Mouse (Mus musculus) embryonic fibroblast, embryonic 13.5 days (primary cell): ENCODE data around the gene Tomm22. TPM values are rescaled to one million over a fixed set of nuclear protein-coding genes. Genes with fewer than 3 reads are reported as not detected.
"Not testable (repeated sequence)": the region's sequence is repeated elsewhere in the genome, so short reads cannot be mapped to it uniquely, and the experiment has no call there.

ENCODE experiments used
- H3K27ac ChIP-seq: 2 replicates; pipeline ENCODE4 v1.5.1; 2012; ENCODE audit warnings: low read length, control low read depth, inconsistent platforms; ENCODE audit not compliant: insufficient read depth
- H3K4me1 ChIP-seq: 2 replicates; pipeline ENCODE4 v1.6.1; 2011; ENCODE audit warnings: low read length; ENCODE audit not compliant: control insufficient read depth, insufficient read depth
- H3K4me3 ChIP-seq: 2 replicates; pipeline ENCODE4 v1.5.1; 2011; ENCODE audit warnings: mild to moderate bottlenecking, control low read depth, low read length; ENCODE audit not compliant: insufficient read depth
- CTCF ChIP-seq: IDR thresholded peaks from 2 replicates; pipeline ENCODE4 v1.5.1; 2011; ENCODE audit warnings: mild to moderate bottlenecking, control low read depth, low read length, moderate library complexity, borderline replicate concordance; ENCODE audit not compliant: insufficient read depth
- POLR2A ChIP-seq: IDR thresholded peaks from 2 replicates; pipeline ENCODE4 v1.6.1; 2011; ENCODE audit warnings: low read depth, mild to moderate bottlenecking, control low read depth, low read length, moderate library complexity
- polyA plus RNA-seq: library from polyadenylated mRNA; stranded (reverse); fragments of >200 nt; gene quantifications from 2 replicates; pipeline ENCODE4 v1.2.4, GENCODE M21; 2011; ENCODE audit warnings: low read depth; ENCODE audit not compliant: missing spikeins, insufficient read length

Tomm22 gene
- polyA plus RNA-seq, 1 experiment = 148 TPM

GRCm38 (mm10) chr15:79658531-79659375, 11.9 kb upstream of the Tomm22 start, which contains the start of the genes Fam227a and Cby1:
Gene Fam227a, minus strand, starts transcription at chr15:79658956.
Gene Cby1, plus strand, starts transcription at chr15:79659199.
- no peaks in the 10 kb centered on the region for H3K4me1 ChIP-seq
- TF ChIP-seq POLR2A (peak; percentile 83), CTCF (no peak)
- H3K27ac ChIP-seq = peak within 1 kb of the TSS; percentile 90
- peak within 1 kb of the TSS; percentile 71 for H3K4me3 ChIP-seq

- TF ChIP-seq POLR2A (no peak), CTCF (peak; percentile 46; the same call in 1 of the 2 replicates)
- no peaks in the 10 kb centered on the region for H3K4me1 ChIP-seq
- no peak overlapping the region for H3K4me3 ChIP-seq
- H3K27ac ChIP-seq = no peak overlapping the region
These were observed 8.8 kb upstream of the Tomm22 start for GRCm38 (mm10) chr15:79661852-79662251.

DNA sequence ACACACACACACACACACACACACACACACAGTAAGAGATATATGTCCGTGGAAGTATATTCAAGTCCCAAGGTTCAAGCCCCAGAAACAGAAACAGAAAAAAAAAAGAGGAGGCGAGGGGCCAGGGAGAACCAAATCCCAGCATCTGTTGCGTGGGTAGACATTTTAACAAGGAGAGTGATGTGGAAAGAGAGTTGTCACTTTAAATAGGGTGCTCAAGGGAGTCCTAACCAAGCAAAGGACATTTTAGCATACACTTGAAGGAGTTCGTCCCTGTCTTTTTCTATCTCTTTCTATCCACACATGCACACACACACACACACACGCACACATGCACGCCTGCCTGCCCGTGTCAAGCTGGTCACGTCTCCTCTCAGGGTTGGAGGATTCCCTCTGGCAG, 6.0 kb upstream of the Tomm22 start:
- TF ChIP-seq POLR2A (no peak), CTCF (no peak)
- no peak overlapping the region for H3K27ac ChIP-seq
- no peaks in the 10 kb centered on the region for H3K4me1 ChIP-seq
- no peak overlapping the region for H3K4me3 ChIP-seq

- H3K4me3 ChIP-seq = no peak overlapping the region
- H3K27ac ChIP-seq = no peak overlapping the region
- TF ChIP-seq POLR2A (no peak), CTCF (no peak)
- H3K4me1 ChIP-seq = peaks cover 5% of the 10 kb centered on the region; the same call in 1 of the 2 replicates
These were observed 1.5 kb upstream of the Tomm22 start for GRCm38 (mm10) chr15:79669195-79669594.

GRCm38 (mm10) chr15:79670972-79671299, 275 bp downstream of the Tomm22 start:
- TF ChIP-seq CTCF = no peak
- TF ChIP-seq POLR2A = no peak
- peaks cover 5% of the 10 kb centered on the region; the same call in 1 of the 2 replicates for H3K4me1 ChIP-seq
- H3K27ac ChIP-seq = no peak overlapping the region
- H3K4me3 ChIP-seq = peak overlapping the region; percentile 86

DNA sequence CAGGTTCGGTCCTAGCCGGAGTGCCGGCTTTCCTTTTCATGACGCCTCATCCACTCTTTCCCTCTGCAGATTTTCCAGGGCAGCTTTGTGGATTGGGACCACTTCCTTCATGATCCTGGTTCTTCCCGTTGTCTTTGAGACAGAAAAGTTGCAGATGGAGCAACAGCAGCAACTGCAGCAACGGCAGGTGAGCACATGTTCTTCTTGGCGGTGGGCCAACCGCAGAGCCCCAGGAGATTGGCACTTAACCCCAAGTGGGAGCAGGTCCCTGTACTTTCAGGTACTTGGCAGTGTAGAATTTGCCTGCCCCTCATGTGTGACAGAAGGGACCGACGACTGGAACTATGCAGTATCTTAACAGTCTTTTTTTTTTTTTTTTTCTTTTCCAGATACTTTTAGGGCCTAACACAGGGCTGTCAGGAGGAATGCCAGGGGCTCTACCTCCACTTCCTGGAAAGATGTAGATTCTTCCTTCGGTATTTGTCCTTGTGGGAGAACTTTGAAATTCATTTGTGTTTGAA, 1.2 kb downstream of the Tomm22 start:
- H3K4me1 ChIP-seq, H3K27ac ChIP-seq: not testable (repeated sequence)
- H3K4me3 ChIP-seq = peak overlapping the region; percentile 86

GRCm38 (mm10) chr15:79677936-79678335, 7.3 kb downstream of the Tomm22 start:
- Histone ChIP-seq H3K4me1 (no peaks in the 10 kb centered on the region), H3K4me3 (no peak overlapping the region), H3K27ac (no peak overlapping the region)
- TF ChIP-seq CTCF (no peak), POLR2A (no peak)

GRCm38 (mm10) chr15:79681973-79682372, 11.3 kb downstream of the Tomm22 start:
- H3K27ac ChIP-seq = no peak overlapping the region
- TF ChIP-seq CTCF = no peak
- no peak for TF ChIP-seq POLR2A
- peaks cover 6% of the 10 kb centered on the region; the same call in 1 of the 2 replicates for H3K4me1 ChIP-seq
- H3K4me3 ChIP-seq = no peak overlapping the region

GRCm38 (mm10) chr15:79683146-79683545, 12.5 kb downstream of the Tomm22 start:
- H3K4me3 ChIP-seq = no peak overlapping the region
- TF ChIP-seq POLR2A = no peak
- TF ChIP-seq CTCF = no peak
- no peak overlapping the region for H3K27ac ChIP-seq
- peaks cover 6% of the 10 kb centered on the region; the same call in 1 of the 2 replicates for H3K4me1 ChIP-seq
